Mouse (Mus musculus) kidney, postnatal 25 days (tissue): ENCODE data around the gene Sat2.
"Not testable (repeated sequence)": the region's sequence is repeated elsewhere in the genome, so short reads cannot be mapped to it uniquely, and the experiment has no call there.

Experiments used
- DNase-seq, 2 experiments: peaks; one replicate each; pipeline ENCODE4 v3.0.0; 2021; ENCODE audit warnings: mixed read lengths in 2 of 2

Sat2 gene

DNA sequence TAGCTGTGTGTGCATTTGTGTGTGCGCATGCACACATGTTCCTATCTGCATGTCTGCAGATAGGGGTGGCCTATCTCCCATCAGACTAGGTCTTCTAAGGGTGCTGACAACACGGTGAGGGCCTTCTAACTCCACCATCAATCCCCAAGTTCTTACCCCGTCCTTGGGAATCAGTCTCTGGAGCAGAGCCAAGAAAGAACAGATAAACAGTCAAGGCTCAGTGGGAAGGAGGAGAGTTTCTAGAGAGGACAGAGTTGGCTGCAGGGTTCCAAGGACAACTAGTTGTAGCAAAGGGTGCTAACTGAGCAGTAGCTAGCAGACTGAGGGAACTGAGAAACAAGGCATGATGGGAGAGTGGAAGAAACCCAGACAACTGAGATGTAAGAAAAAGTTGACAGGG is 20.1 kb upstream of the Sat2 start:
- no peak for DNase-seq

DNA sequence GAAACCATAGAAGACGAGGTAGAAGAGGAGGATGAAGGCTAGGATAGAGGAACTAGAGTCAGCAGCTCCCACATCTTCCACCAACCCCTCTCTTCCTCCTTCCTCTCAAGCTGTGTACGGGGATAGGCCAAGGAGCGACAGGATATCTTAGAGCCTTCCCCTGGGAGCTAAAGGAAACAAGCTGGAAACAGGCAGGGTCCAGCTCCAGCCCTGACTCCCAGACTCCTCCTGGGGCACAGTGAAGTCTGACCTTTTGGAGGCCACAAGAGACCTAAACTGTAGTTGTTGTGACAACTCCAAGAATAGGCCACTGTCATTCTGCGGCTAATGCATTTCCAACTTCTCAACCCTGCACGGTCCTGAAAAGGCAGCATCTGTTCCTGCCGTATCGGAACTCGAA is 18.3 kb upstream of the Sat2 start:
- DNase-seq, result peak; percentile 22 to 67

DNA sequence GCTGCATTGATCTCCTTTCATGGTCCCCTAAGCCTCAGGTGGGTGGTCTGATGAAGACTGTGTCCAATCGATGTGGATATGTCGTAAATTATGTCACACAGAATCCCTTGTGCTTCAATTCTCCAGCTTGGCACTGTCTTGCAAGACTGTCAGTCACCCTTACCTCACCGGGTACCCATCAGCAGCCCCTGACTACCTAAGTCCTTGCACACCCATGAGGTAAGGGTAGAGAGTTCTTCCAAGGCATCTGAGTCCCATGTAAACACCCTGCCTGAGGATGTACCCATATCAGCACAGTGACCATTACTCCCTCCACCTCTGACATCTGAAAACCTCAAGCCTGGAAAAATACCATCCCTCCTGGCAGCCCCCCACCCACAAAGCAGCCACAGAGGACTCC is 17.5 kb upstream of the Sat2 start:
- DNase-seq, result no peak

DNA sequence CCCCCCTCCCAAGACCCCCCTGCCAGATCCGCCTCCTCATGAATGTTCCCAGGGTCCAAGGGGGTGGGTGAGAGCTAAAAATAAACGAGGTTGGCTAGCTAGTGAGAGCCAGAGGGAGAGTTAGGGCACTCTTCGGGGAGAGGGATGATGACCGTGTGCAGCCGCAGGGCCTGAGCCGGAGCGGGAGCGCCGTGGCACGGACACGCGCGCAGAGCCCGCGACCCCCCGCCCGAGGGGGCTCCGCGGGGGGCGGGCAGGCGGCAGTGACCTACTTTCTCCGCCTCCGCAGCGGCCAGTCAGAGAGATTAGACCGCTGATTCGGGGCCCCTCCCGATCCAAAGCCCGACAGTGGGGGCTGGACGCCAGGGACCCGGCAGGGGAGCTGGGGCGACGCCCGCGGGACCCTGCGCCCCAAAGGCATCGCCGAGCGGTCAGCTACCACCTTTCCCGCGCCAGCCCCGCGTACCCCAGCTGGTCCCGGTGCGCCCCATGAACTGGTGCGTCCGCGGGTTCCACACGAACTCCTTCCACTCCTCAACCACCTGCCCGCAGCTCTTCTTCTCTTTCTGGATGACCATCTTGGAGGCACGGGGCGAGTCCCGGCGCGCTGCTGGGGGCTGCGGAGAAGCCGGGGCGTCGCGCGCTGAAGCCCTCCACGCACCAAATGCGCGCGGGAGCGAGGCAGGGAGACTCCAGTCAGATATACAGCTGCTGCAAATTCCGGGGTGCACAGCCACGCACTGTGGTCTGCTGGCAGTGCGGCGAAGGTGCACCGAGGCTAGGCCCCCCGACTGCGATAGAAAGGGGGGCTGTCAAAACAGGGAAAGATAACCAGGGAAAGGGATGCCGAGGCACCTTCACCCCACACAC is 16.8 kb upstream of the Sat2 start:
- peak in 1 of 2 experiments; percentile 46 for DNase-seq

DNA sequence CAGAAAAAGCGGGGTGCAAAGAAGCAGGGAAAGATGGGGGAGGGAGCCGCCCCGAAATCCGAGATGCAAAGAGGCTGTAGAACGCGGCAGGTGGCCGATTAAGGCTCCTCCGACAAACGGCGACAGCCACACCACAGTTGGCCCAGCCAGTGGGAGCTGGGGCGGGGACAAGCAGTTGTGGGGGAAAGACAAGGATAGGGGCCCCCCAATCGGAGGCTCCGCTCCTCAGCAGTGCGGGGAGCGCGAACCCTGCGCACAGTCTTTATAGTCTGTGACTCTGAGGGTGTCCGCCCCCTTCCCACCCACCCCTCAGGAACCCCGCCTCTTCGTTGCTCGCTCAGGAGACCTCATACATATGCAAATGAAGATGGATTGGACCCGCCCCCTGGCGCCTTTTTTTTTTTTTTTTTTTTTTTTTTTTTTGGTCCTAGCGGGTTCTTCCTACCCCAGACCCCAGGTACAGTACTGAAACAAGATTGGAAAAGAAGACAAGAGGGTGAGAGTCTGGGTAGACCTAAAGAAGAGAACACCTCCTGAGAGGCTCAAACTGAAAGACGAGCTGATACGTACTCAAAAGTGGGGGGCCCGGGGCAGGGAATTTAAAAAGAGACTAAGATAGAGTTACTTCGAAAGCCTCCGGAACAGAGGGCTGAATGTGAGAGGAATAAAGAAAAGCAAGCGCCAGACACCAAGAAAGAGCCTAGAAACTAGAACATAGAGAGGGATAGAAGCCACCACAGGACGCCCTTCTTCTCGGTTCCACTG is 15.9 kb upstream of the Sat2 start, which contains the start of gene Atp1b2:
Gene Atp1b2, minus strand, starts transcription at position 217 of the 765 bp plus-strand sequence.
- DNase-seq, result peak; percentile 71 to 82

DNA sequence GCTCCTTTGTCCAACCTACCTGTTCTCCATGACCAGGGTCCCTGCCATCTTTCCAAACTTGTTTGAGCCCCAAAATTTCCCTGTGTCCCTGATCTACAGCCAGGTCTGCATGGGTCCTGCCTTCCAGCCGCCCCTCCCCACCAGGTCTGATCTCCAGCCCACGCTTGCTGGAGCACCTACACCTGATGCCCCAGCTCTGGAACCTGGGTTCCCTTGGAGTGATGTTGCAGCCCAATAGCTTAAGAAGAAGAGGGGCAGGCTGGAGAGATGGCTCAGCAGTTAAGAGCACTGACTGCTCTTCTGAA is 15.4 kb upstream of the Sat2 start:
- no peak for DNase-seq

- DNase-seq, result no peak
These were observed 15.0 kb upstream of the Sat2 start for GRCm38 (mm10) chr11:69606832-69607231.

DNA sequence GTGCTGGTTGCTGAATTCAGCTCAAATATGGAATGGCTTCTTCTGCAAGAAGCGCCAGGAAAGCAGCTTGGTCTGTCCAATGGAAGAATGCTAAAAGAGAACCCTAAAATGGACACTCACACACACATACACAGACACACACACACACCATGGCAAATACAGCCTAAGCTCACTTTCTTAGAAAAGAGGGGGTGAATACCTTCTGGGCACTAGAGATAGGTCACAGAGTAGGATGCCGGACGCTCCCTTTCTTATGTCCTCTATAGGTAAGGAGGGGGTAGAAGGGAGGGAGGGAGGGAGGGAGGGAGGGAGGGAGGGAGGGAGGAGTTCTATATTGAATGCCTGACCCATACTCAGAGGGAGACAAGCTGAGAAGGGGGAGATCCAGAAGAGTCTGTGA is 13.3 kb upstream of the Sat2 start:
- no peak for DNase-seq

GRCm38 (mm10) chr11:69609416-69609815 is 12.4 kb upstream of the Sat2 start:
- no peak for DNase-seq

DNA sequence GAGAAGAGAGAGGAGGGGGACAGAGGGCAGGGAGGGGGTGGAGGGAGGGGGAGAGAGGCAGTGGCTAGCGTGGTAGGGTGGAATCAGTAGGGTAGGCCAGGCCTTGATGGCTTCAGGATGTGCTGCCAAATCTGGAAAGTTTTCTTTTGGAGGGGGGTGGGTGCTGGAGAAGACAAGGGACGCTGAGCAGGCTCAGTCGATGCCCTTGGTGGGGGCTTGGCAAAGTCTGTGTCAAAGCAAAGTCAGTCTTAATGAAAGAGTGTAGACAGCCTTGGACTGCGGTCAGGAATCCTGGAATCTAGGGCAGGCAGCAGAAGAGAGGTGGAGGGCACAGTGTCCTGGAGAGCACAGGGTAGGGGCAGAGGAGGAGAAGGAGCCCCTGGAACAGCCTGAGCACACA is 10.9 kb upstream of the Sat2 start:
- DNase-seq, result no peak

GRCm38 (mm10) chr11:69613553-69614256 is 8.1 kb upstream of the Sat2 start:
- DNase-seq, result peak; percentile 90 to 94

GRCm38 (mm10) chr11:69614257-69614588 is 7.6 kb upstream of the Sat2 start:
- DNase-seq, result not testable (repeated sequence)

DNA sequence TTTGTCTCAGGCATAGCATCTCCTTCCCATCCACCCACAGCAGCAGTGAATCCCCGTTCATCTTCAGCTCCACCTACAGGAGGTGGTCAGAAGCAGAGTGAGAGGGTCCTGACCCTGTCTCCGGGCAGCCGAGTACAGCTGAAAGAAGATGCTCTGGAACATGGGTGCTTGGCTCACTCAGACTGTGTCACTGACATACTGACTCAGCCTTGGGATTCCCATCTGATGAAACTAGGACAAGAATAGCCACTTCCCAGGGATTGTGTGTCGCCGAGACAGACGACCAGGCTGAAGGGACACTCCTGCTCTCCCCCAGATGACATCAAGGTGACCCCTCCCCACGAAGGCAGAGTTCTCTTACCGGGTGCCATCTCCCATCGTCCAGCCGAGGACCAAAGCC is 5.0 kb upstream of the Sat2 start:
- no peak for DNase-seq

GRCm38 (mm10) chr11:69617805-69618204 is 4.0 kb upstream of the Sat2 start, which contains the start of gene Shbg:
TSS of gene Shbg (minus strand) at chr11:69617905.
- DNase-seq, result no peak

DNA sequence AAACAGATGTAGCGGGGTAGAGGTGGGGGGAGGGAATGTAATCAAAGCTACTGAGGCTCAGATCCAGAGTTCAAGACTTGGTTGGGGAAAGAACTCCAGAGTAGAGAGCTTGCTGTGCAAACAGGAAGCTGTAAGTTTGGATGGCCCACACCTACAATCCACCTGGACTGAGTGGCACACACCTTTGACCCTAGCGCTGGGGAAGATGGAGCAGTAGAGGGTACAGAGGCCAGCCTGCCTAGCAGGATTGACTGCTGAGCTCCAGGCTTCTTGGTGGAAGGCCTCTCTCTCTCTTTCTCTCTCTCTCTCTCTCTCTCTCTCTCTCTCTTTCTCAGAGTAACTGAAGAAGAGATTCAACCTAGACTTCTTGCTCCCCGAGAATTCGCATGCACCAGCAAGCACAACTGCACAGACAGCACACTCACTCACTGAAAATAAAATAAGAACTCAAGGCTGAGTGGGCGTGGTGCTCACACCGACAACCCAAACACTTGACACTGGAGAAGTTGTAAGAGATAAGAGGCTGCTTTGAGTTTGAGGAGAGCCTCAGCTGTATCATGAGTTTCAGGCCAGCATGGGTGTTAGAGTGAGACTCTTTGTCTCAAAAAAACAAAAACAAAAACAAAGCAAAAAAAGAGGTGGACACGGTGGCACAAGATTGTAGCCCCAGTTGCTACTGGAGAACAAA is 1.3 kb upstream of the Sat2 start:
- no peak for DNase-seq

- peak; percentile 23 to 49 for DNase-seq
These were observed 582 bp downstream of the Sat2 start for GRCm38 (mm10) chr11:69622406-69622805.

DNA sequence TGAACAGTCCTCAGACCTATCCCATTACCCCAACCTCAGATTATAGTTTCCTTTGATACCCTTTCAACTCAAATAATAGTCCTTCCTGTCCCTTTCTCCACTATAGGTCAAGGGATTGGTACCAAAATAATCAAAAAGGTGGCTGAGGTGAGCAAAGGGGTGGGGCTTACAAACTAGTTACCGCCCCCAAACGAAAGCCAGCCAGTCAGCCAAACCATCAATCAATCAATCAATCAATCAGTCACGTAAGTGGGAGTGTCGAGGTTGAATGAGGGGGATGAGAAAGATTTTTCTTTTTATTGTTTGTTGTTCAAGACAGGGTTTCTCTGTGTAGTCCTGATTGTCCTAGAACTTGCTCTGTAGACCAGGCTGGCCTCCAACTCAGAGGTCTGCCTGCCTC is 1.2 kb downstream of the Sat2 start:
- DNase-seq, result no peak

DNA sequence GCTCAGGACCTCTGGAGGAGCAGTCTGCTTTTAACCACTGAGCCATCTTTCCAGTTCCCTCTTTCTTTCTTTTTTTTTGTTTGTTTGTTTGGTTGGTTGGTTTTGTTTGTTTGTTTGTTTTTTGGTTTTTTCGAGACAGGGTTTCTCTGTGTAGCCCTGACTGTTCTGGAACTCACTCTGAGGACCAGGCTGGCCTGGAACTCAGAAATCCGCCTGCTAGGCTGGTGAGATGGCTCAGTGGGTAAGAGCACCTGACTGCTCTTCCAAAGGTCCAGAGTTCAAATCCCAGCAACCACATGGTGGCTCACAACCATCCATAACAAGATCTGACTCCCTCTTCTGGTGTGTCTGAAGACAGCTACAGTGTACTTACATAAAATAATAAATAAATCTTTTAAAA is 2.5 kb downstream of the Sat2 start:
- DNase-seq, result not testable (repeated sequence)

DNA sequence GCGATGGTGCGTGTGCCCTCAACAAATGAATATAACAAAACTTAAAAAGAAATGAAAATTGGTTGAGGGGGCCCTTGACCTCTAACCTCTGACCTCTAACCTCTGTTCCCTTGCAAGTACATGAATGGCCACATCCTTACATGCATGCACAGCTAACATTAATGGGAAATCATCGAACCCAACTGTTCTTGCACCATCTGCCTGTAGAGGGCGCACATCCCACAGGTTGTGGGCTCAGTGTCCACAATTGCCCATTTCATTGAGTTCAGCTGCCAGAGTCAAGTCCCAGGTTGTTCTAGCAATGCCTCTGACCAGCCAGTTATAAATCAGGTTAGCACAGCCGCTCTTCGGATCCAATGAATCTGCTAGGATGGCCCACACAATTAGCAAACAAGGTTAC is 6.5 kb downstream of the Sat2 start:
- peak; percentile 81 to 88 for DNase-seq

- DNase-seq, result peak in 1 of 2 experiments; percentile 30
These were observed 8.0 kb downstream of the Sat2 start for GRCm38 (mm10) chr11:69629802-69630201.

GRCm38 (mm10) chr11:69632284-69633089 is 10.7 kb downstream of the Sat2 start, which contains the start of gene Fxr2:
TSS of gene Fxr2 (plus strand) at chr11:69632990.
- peak; percentile 100 for DNase-seq
